Mouse (Mus musculus) embryonic facial prominence, embryonic 15.5 days (tissue): ENCODE data around the gene Rps6ka5. TPM values are rescaled to one million over a fixed set of nuclear protein-coding genes. Genes with fewer than 3 reads are reported as not detected.
A peak's percentile ranks its signal among the peaks of the same experiment; 100 is the strongest.

Experiments used
- ATAC-seq: fragments of 200-750 bp; cut with Nextera tagmentation; 2 replicates; pipeline ENCODE4 v1.8.0; 2017; ENCODE audit warnings: low read depth, moderate TSS enrichment; ENCODE audit not compliant: insufficient number of reproducible peaks, low FRiP score, low TSS enrichment
- H3K27ac ChIP-seq: fragments of 300-500 bp; sonication (generic); replicated peaks from 2 replicates; pipeline ENCODE4 v1.5.1; 2015; ENCODE audit warnings: mild to moderate bottlenecking, inconsistent platforms
- H3K27me3 ChIP-seq: fragments of 300-500 bp; sonication (generic); 2 replicates; pipeline ENCODE4 v1.6.1; 2015; ENCODE audit warnings: inconsistent platforms
- H3K36me3 ChIP-seq: fragments of 300-500 bp; sonication (generic); 2 replicates; pipeline ENCODE4 v1.6.1; 2015; ENCODE audit warnings: mild to moderate bottlenecking, inconsistent platforms
- H3K4me1 ChIP-seq: fragments of 300-500 bp; sonication (generic); 2 replicates; pipeline ENCODE4 v1.6.1; 2015; ENCODE audit warnings: inconsistent platforms
- H3K4me2 ChIP-seq: fragments of 300-500 bp; sonication (generic); replicated peaks from 2 replicates; pipeline ENCODE4 v1.6.1; 2015; ENCODE audit warnings: mild to moderate bottlenecking, inconsistent platforms
- H3K4me3 ChIP-seq: fragments of 300-500 bp; sonication (generic); replicated peaks from 2 replicates; pipeline ENCODE4 v1.5.1; 2015; ENCODE audit warnings: mild to moderate bottlenecking, inconsistent platforms
- H3K9ac ChIP-seq: fragments of 300-500 bp; sonication (generic); 2 replicates; pipeline ENCODE4 v1.6.1; 2015; ENCODE audit warnings: inconsistent platforms
- H3K9me3 ChIP-seq: fragments of 300-500 bp; sonication (generic); replicated peaks from 2 replicates; pipeline ENCODE4 v1.6.1; 2016; ENCODE audit warnings: inconsistent platforms
- WGBS: fragments of 180-500 bp; shearing (Covaris S2); methylation state at CpG from one replicate; pipeline ENCODE4 v1.1.7; 2015; 5-methylcytosine and 5-hydroxymethylcytosine counted together
- polyA plus RNA-seq: library from polyadenylated mRNA; unstranded; fragments of >200 nt; fragmentation: Nextera tagmentation; extraction: Ambion mirVana; gene quantifications from 2 replicates; pipeline ENCODE4 v1.2.1, GENCODE M21; 2015

Gene Rps6ka5
- polyA plus RNA-seq, 1 experiment from 2014 or later: 4.5 TPM

- no peaks in the 10 kb centered on the region for H3K27me3 ChIP-seq
- ATAC-seq: no peak
These were observed 2.6 kb downstream of the Rps6ka5 start for GRCm38 (mm10) chr12:100724182-100724581.

DNA sequence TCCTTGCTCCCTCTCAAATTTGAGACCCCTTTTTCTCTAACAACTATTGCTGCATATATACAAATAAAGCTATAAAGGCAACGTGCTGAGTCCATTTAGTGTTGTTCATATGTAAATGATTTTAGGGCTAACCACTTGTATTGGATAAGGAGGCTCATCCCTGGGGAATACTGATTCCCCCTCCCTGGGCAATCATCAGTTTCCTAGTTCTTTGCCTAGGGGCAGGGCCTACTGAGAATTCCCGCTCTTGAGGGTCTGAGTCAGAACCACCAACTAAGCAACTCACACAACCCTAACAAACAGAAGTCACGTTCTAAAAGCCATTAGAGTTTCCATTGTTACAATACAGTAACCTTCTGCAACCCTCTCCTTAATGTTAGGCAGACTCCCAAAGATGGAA, 6.0 kb downstream of the Rps6ka5 start:
- no peak overlapping the region for H3K4me2 ChIP-seq
- H3K4me1 ChIP-seq: peaks cover 12% of the 10 kb centered on the region; the same call in 1 of the 2 replicates
- H3K36me3 ChIP-seq: no peaks in the 10 kb centered on the region
- ATAC-seq: no peak
- no peaks in the 10 kb centered on the region for H3K27me3 ChIP-seq
- no peak overlapping the region for H3K9ac ChIP-seq
- no peak overlapping the region for H3K27ac ChIP-seq
- no peaks in the 10 kb centered on the region for H3K9me3 ChIP-seq
- no peak overlapping the region for H3K4me3 ChIP-seq
- 45% methylated on average over 3 of the region's 3 CpGs for WGBS

More at GRCm38 (mm10) chr12:100724182-100724581, 2.6 kb downstream of the Rps6ka5 start:
- H3K36me3 ChIP-seq: no peaks in the 10 kb centered on the region
- peaks cover 14% of the 10 kb centered on the region; the same call in 1 of the 2 replicates for H3K4me1 ChIP-seq
- WGBS: under 1% methylated on average over 8 of the region's 8 CpGs
- H3K9me3 ChIP-seq: no peaks in the 10 kb centered on the region
- peak overlapping the region; percentile 96 for H3K27ac ChIP-seq
- H3K4me3 ChIP-seq: peak overlapping the region; percentile 76
- peak overlapping the region; percentile 84 for H3K4me2 ChIP-seq
- peak overlapping the region; percentile 57 for H3K9ac ChIP-seq

- Histone ChIP-seq H3K9me3 (no peaks in the 10 kb centered on the region), H3K27ac (no peak overlapping the region), H3K4me1 (no peaks in the 10 kb centered on the region), H3K27me3 (no peaks in the 10 kb centered on the region), H3K4me3 (no peak overlapping the region), H3K9ac (no peak overlapping the region), H3K36me3 (no peaks in the 10 kb centered on the region), H3K4me2 (no peak overlapping the region)
- no peak for ATAC-seq
These were observed 9.3 kb downstream of the Rps6ka5 start for GRCm38 (mm10) chr12:100717446-100717845.

- H3K9me3 ChIP-seq: no peaks in the 10 kb centered on the region
- 70% methylated on average over 4 of the region's 4 CpGs for whole genome bisulfite sequencing
- no peak overlapping the region for H3K4me3 ChIP-seq
- no peaks in the 10 kb centered on the region for H3K27me3 ChIP-seq
- H3K36me3 ChIP-seq: no peaks in the 10 kb centered on the region
- H3K27ac ChIP-seq: no peak overlapping the region
- no peak for ATAC-seq
- no peaks in the 10 kb centered on the region for H3K4me1 ChIP-seq
- H3K4me2 ChIP-seq: no peak overlapping the region
- no peak overlapping the region for H3K9ac ChIP-seq
These were observed 9.8 kb downstream of the Rps6ka5 start for GRCm38 (mm10) chr12:100716969-100717368.

- WGBS: 59% methylated on average over 5 of the region's 5 CpGs
These were observed 15.0 kb downstream of the Rps6ka5 start for GRCm38 (mm10) chr12:100711819-100712218.

DNA sequence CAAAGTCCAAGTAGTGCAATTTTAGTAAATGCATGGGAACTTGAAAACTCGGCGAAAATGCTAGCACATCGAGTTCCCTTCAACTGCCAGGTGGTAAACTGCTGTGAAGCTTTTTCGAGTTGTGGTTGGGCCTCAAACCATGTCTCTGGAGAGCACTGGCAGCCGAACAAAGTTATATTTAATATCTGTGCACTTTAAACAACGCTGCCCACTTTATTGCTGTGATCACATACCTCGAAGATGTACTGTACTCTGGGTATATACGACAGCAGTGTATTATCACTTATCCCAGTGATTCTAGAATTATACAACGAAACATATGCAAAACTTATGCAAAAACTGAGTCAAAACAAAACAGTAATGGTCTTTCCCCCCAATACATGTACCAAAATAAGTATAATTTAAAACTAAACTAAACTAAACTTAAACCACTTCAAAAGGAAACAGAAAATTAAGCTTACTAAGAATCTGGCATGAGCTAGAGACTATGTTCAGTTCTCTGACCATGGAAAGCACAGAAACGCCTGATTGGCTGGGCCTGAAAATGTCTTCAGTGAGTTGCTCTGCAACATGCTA, 15.6 kb downstream of the Rps6ka5 start:
- no peak for ATAC-seq
- Histone ChIP-seq H3K9ac (no peak overlapping the region), H3K27ac (peak overlapping the region; percentile 44), H3K9me3 (no peaks in the 10 kb centered on the region), H3K4me1 (0 out of 2 replicates have a peak, but pooled peaks cover 4% of the 10 kb centered on the region), H3K27me3 (no peaks in the 10 kb centered on the region), H3K4me3 (no peak overlapping the region), H3K36me3 (no peaks in the 10 kb centered on the region), H3K4me2 (no peak overlapping the region)
- WGBS: 37% methylated on average over 10 of the region's 10 CpGs

More at GRCm38 (mm10) chr12:100711819-100712218, 15.0 kb downstream of the Rps6ka5 start:
- H3K9ac ChIP-seq: no peak overlapping the region
- H3K27ac ChIP-seq: peak overlapping the region; percentile 55; the same call in 1 of the 2 replicates
- H3K4me1 ChIP-seq: 0 out of 2 replicates have a peak, but pooled peaks cover 4% of the 10 kb centered on the region
- ATAC-seq: no peak
- H3K9me3 ChIP-seq: no peaks in the 10 kb centered on the region
- H3K4me3 ChIP-seq: no peak overlapping the region
- no peaks in the 10 kb centered on the region for H3K27me3 ChIP-seq
- no peaks in the 10 kb centered on the region for H3K36me3 ChIP-seq
- no peak overlapping the region for H3K4me2 ChIP-seq

GRCm38 (mm10) chr12:100710432-100710831, 16.4 kb downstream of the Rps6ka5 start:
- no peaks in the 10 kb centered on the region for H3K27me3 ChIP-seq
- no peak overlapping the region for H3K27ac ChIP-seq
- no peak overlapping the region for H3K4me2 ChIP-seq
- no peak overlapping the region for H3K4me3 ChIP-seq
- WGBS: 47% methylated on average over 1 of the region's 1 CpGs
- H3K9ac ChIP-seq: no peak overlapping the region
- no peaks in the 10 kb centered on the region for H3K36me3 ChIP-seq
- H3K4me1 ChIP-seq: 0 out of 2 replicates have a peak, but pooled peaks cover 4% of the 10 kb centered on the region
- no peaks in the 10 kb centered on the region for H3K9me3 ChIP-seq
- no peak for ATAC-seq

DNA sequence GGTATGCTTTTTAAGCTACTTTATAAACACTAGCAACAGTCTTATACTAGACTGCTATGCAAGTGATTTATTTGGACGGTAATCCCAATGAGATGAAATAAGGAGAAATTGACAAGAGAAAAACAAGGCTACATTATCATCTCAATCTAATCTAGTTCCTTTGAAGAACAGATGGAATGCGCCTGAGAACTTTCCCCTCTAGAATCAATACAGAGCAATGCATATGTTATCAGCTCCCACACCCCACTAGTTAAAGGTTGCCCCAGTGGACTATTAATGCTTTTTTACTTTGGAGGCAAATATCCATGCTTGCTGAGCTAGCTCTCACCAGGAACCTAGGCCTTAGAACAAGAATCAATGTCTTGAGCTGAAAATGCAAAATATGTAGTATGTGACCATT, 19.5 kb downstream of the Rps6ka5 start:
- no peak for ATAC-seq
- no peak overlapping the region for H3K27ac ChIP-seq
- H3K4me2 ChIP-seq: no peak overlapping the region
- WGBS: 86% methylated on average over 2 of the region's 2 CpGs
- H3K9me3 ChIP-seq: no peaks in the 10 kb centered on the region
- H3K36me3 ChIP-seq: no peaks in the 10 kb centered on the region
- 0 out of 2 replicates have a peak, but pooled peaks cover 4% of the 10 kb centered on the region for H3K4me1 ChIP-seq
- no peaks in the 10 kb centered on the region for H3K27me3 ChIP-seq
- no peak overlapping the region for H3K9ac ChIP-seq
- no peak overlapping the region for H3K4me3 ChIP-seq

GRCm38 (mm10) chr12:100705057-100705722, 21.6 kb downstream of the Rps6ka5 start:
- Histone ChIP-seq H3K4me3 (no peak overlapping the region), H3K27ac (no peak overlapping the region), H3K27me3 (no peaks in the 10 kb centered on the region), H3K36me3 (no peaks in the 10 kb centered on the region), H3K4me2 (no peak overlapping the region), H3K9ac (no peak overlapping the region), H3K9me3 (no peaks in the 10 kb centered on the region), H3K4me1 (no peaks in the 10 kb centered on the region)
- 75% methylated on average over 5 of the region's 5 CpGs for WGBS
- ATAC-seq: no peak

GRCm38 (mm10) chr12:100698019-100698418, 28.8 kb downstream of the Rps6ka5 start:
- no peaks in the 10 kb centered on the region for H3K4me1 ChIP-seq
- H3K36me3 ChIP-seq: no peaks in the 10 kb centered on the region
- no peak overlapping the region for H3K27ac ChIP-seq
- WGBS: 76% methylated on average over 1 of the region's 1 CpGs
- ATAC-seq: no peak
- H3K9ac ChIP-seq: no peak overlapping the region
- no peaks in the 10 kb centered on the region for H3K9me3 ChIP-seq
- H3K4me3 ChIP-seq: no peak overlapping the region
- no peak overlapping the region for H3K4me2 ChIP-seq
- no peaks in the 10 kb centered on the region for H3K27me3 ChIP-seq

GRCm38 (mm10) chr12:100696621-100697020, 30.2 kb downstream of the Rps6ka5 start:
- WGBS: 29% methylated on average over 4 of the region's 4 CpGs
- no peaks in the 10 kb centered on the region for H3K36me3 ChIP-seq
- no peak overlapping the region for H3K9ac ChIP-seq
- H3K27ac ChIP-seq: no peak overlapping the region
- no peak overlapping the region for H3K4me3 ChIP-seq
- no peak overlapping the region for H3K4me2 ChIP-seq
- ATAC-seq: no peak
- no peaks in the 10 kb centered on the region for H3K9me3 ChIP-seq
- H3K4me1 ChIP-seq: no peaks in the 10 kb centered on the region
- H3K27me3 ChIP-seq: no peaks in the 10 kb centered on the region
